Mouse (Mus musculus): ENCODE measurements at regions not wholly inside any gene's neighbourhood (a gene's known extent, or its start where the extent isn't known, plus 50 kb on each side); places are given as distances from the start of the nearest gene placed in this dataset.
A peak's percentile ranks its signal among the peaks of the same experiment; 100 is the strongest.

- DNase-seq = no peak
- intact Hi-C loops (cut with DNase I) = no loop called here
These were observed 190.4 kb downstream of the Thbs2 start for GRCm38 (mm10) chr17:14503670-14504069.

- intact Hi-C loops (cut with DNase I) = no loop called here
- DNase-seq = peak in 1 of 2 experiments; percentile 8
These were observed 192.7 kb downstream of the Thbs2 start for GRCm38 (mm10) chr17:14501341-14501740.

GRCm38 (mm10) chr17:14497086-14497485 lies 196.9 kb downstream of the Thbs2 start:
- intact Hi-C loops (cut with DNase I) = no loop called here
- DNase-seq = no peak

GRCm38 (mm10) chr17:14493751-14494320 lies 200.2 kb downstream of the Thbs2 start:
- intact Hi-C loops (cut with DNase I) = no loop called here
- no peak for DNase-seq

- intact Hi-C loops (cut with DNase I) = no loop called here
These were observed 201.1 kb downstream of the Thbs2 start for GRCm38 (mm10) chr17:14492936-14493335.

GRCm38 (mm10) chr17:14481746-14482145 lies 202.4 kb downstream of the Smoc2 start:
- intact Hi-C loops (cut with DNase I) = no loop called here
- DNase-seq = no peak

More at GRCm38 (mm10) chr17:14492936-14493335, 201.1 kb downstream of the Thbs2 start:
- no peak for DNase-seq

GRCm38 (mm10) chr17:14478938-14479505 lies 199.7 kb downstream of the Smoc2 start:
- DNase-seq = no peak
- intact Hi-C loops (cut with DNase I) = no loop called here

- intact Hi-C loops (cut with DNase I) = no loop called here
These were observed 197.4 kb downstream of the Smoc2 start for GRCm38 (mm10) chr17:14476707-14477106.

GRCm38 (mm10) chr17:14475778-14476647 lies 196.7 kb downstream of the Smoc2 start:
- intact Hi-C loops (cut with DNase I) = no loop called here
- DNase-seq = no peak

More at GRCm38 (mm10) chr17:14476707-14477106, 197.4 kb downstream of the Smoc2 start:
- DNase-seq = no peak

GRCm38 (mm10) chr17:14475277-14475676 lies 196.0 kb downstream of the Smoc2 start:
- intact Hi-C loops (cut with DNase I) = no loop called here

GRCm38 (mm10) chr17:14468754-14469488 lies 189.6 kb downstream of the Smoc2 start:
- DNase-seq = no peak
- intact Hi-C loops (cut with DNase I) = no loop called here

More at GRCm38 (mm10) chr17:14475277-14475676, 196.0 kb downstream of the Smoc2 start:
- DNase-seq = no peak

- DNase-seq = no peak
- intact Hi-C loops (cut with DNase I) = no loop called here
These were observed 176.0 kb downstream of the Smoc2 start for GRCm38 (mm10) chr17:14455251-14455743.

Measured in gastrocnemius, postnatal 36 days (tissue).